30 mouse cellular contexts compared by ENCODE assay signal in genomic region chr11:84647104-84647503, GRCm38 (mm10).
DNase-seq lines count a peak whose midpoint lies in the region; ATAC-seq and TF ChIP-seq lines count a peak whose summit lies in the region.
"Had no signal": no experiment of that assay in that cellular context is flagged by ENCODE, and none has a peak within 500 bp of the region (broad histone marks: within the 10 kb centered on the region; RNA-seq: fewer than 3 reads in every experiment).

No protein-coding gene starts in this region.

- no peak for ATAC-seq in kidney, postnatal 0 days (replicated peaks; ENCODE audit: low FRiP score, low read depth)
- ATAC-seq in kidney, embryonic 15.5 days (replicated peaks; ENCODE audit: low FRiP score) = no peak
- ATAC-seq: forebrain, embryonic 16.5 days; hindbrain, embryonic 16.5 days; intestine, embryonic 16.5 days; liver, embryonic 12.5 days; midbrain, embryonic 16.5 days had no signal

- no peak for TF ChIP-seq RAD21 in CH12.LX (IDR thresholded peaks at IDR 0.05; ENCODE audit: low read depth, low read length)

- peaks cover 11% of the 10 kb centered on the region for H3K27me3 ChIP-seq in kidney, postnatal 0 days (ENCODE audit: insufficient read depth, low read length)
- H3K27me3 ChIP-seq in kidney, embryonic 15.5 days = peaks cover 36% of the 10 kb centered on the region
- peaks cover 84% of the 10 kb centered on the region for H3K27me3 ChIP-seq in CH12.LX (replicated peaks)
- H3K27me3 ChIP-seq in thymus, adult 2 months (ENCODE audit: control insufficient read depth, insufficient read depth, low read length) = no peaks in the 10 kb centered on the region

- no peak overlapping the region for H3K9ac ChIP-seq in kidney, postnatal 0 days (ENCODE audit: low read depth, low read length)
- H3K9ac ChIP-seq in kidney, embryonic 15.5 days = no peak overlapping the region
- no peak overlapping the region for H3K9ac ChIP-seq in CH12.LX (ENCODE audit: insufficient read depth, low read depth)
- H3K9ac ChIP-seq: embryonic facial prominence, embryonic 12.5 days; limb, embryonic 13.5 days; liver, embryonic 12.5 days; neural tube, embryonic 12.5 days had no signal

- H3K4me3 ChIP-seq in kidney, postnatal 0 days (replicated peaks; ENCODE audit: low read depth, low read length) = no peak overlapping the region
- no peak overlapping the region for H3K4me3 ChIP-seq in kidney, embryonic 15.5 days (replicated peaks)
- H3K4me3 ChIP-seq in CH12.LX (replicated peaks in 1 of 3; ENCODE audit: low read depth in 2 of 3, low read length in 2 of 3, poor library complexity in 1 of 3) = no peak overlapping the region
- H3K4me3 ChIP-seq in thymus, adult 2 months (ENCODE audit: control insufficient read depth, insufficient read depth, low read length) = no peak overlapping the region
- H3K4me3 ChIP-seq: embryonic facial prominence, embryonic 12.5 days; gastrocnemius, adult 2 months; limb, embryonic 13.5 days; liver, embryonic 12.5 days; myocyte; neural tube, embryonic 12.5 days had no signal

- TF ChIP-seq EP300 in CH12.LX (IDR thresholded peaks at IDR 0.05; ENCODE audit: low read length) = no peak

- no peak for DNase-seq in kidney, postnatal 0 days (ENCODE audit: low spot score)
- DNase-seq in 3T3-L1 (ENCODE audit: low read depth, low spot score) (peak; percentile 5), CH12.LX (ENCODE audit: extremely low read depth) (peak; percentile 4), ZHBTc4 (ENCODE audit: low read depth, low spot score) (peak; percentile 26)
- DNase-seq in testis, postnatal 10 days (ENCODE audit: low spot score) = no peak
- DNase-seq in thymus, adult 2 months = no peak
- DNase-seq: adrenal gland, postnatal 10 days; cerebellum, adult 9-10 months; cerebellum, postnatal 36 days; gastrocnemius, adult 2 months; heart, postnatal 14 days; kidney, adult 9 months; kidney, postnatal 25 days; lung, adult 18-20 months; lung, postnatal 10 days; right cerebral cortex, adult 18-20 months; right cerebral cortex, postnatal 4 days; thymus, postnatal 4 days had no signal

- no peaks in the 10 kb centered on the region for H3K9me3 ChIP-seq in kidney, postnatal 0 days (replicated peaks; ENCODE audit: low read length)
- H3K9me3 ChIP-seq in kidney, embryonic 15.5 days (replicated peaks) = 0 out of 2 replicates have a peak, but pooled peaks cover 3% of the 10 kb centered on the region
- H3K9me3 ChIP-seq in CH12.LX (replicated peaks; ENCODE audit: low read length) = peaks cover 8% of the 10 kb centered on the region
- H3K9me3 ChIP-seq: liver, embryonic 12.5 days had no signal

- 89% methylated on average over 5 of the region's 5 CpGs for WGBS in kidney, postnatal 0 days
- WGBS in kidney, embryonic 15.5 days = 90% methylated on average over 5 of the region's 5 CpGs
- WGBS in thymus, adult 2 months = 94% methylated on average over 5 of the region's 5 CpGs

- TF ChIP-seq POLR2A in CH12.LX (IDR thresholded peaks at IDR 0.05; ENCODE audit: low read depth, low read length) = no peak
- no peak for TF ChIP-seq POLR2A in thymus, adult 2 months (IDR thresholded peaks at IDR 0.05; ENCODE audit: control insufficient read depth, extremely low read depth, insufficient read depth, low read length, poor library complexity)

- no peak overlapping the region for H3K27ac ChIP-seq in kidney, postnatal 0 days
- H3K27ac ChIP-seq in kidney, embryonic 15.5 days = no peak overlapping the region
- no peak overlapping the region for H3K27ac ChIP-seq in CH12.LX (ENCODE audit: insufficient read depth, low read depth)
- no peak overlapping the region for H3K27ac ChIP-seq in thymus, adult 2 months (ENCODE audit: control insufficient read depth, insufficient read depth, low read length)
- H3K27ac ChIP-seq: embryonic facial prominence, embryonic 12.5 days; gastrocnemius, adult 2 months; limb, embryonic 13.5 days; liver, embryonic 12.5 days; macrophage; neural tube, embryonic 12.5 days; stomach, postnatal 0 days had no signal

- in situ Hi-C loops in CH12.LX (cut with MboI; ENCODE audit: low pct_ligation_motif_present, low pct_unique_long_range_greater_than_20kb, low sequenced_read_pairs) = no loop called here

- no peaks in the 10 kb centered on the region for H3K36me3 ChIP-seq in kidney, postnatal 0 days (ENCODE audit: insufficient read depth, low read length)
- H3K36me3 ChIP-seq in kidney, embryonic 15.5 days = no peaks in the 10 kb centered on the region
- no peaks in the 10 kb centered on the region for H3K36me3 ChIP-seq in CH12.LX (replicated peaks in 1 of 2; ENCODE audit: control insufficient read depth in 1 of 2, insufficient read depth in 1 of 2, low read length in 1 of 2)
- H3K36me3 ChIP-seq in thymus, adult 2 months (ENCODE audit: control insufficient read depth, insufficient read depth, low read length) = no peaks in the 10 kb centered on the region
- H3K36me3 ChIP-seq: embryonic facial prominence, embryonic 12.5 days; limb, embryonic 13.5 days; liver, embryonic 12.5 days; neural tube, embryonic 12.5 days had no signal

- H3K4me2 ChIP-seq in kidney, postnatal 0 days (ENCODE audit: low read length) = no peak overlapping the region
- no peak overlapping the region for H3K4me2 ChIP-seq in kidney, embryonic 15.5 days
- no peak overlapping the region for H3K4me2 ChIP-seq in CH12.LX (ENCODE audit: insufficient read depth, low read depth, poor library complexity, severe bottlenecking)
- H3K4me2 ChIP-seq: embryonic facial prominence, embryonic 12.5 days; limb, embryonic 13.5 days; liver, embryonic 12.5 days; neural tube, embryonic 12.5 days had no signal

- no peaks in the 10 kb centered on the region for H3K79me2 ChIP-seq in CH12.LX (replicated peaks; ENCODE audit: control insufficient read depth, extremely low read depth, insufficient read depth, poor library complexity, severe bottlenecking)

- H3K4me1 ChIP-seq in kidney, postnatal 0 days (replicated peaks; ENCODE audit: insufficient read depth, low read length) = 0 out of 2 replicates have a peak, but pooled peaks cover 3% of the 10 kb centered on the region
- peaks cover 14% of the 10 kb centered on the region for H3K4me1 ChIP-seq in kidney, embryonic 15.5 days
- no peaks in the 10 kb centered on the region for H3K4me1 ChIP-seq in CH12.LX (ENCODE audit: control insufficient read depth in 1 of 2, insufficient read depth in 2 of 2)
- H3K4me1 ChIP-seq in thymus, adult 2 months (replicated peaks; ENCODE audit: control insufficient read depth, insufficient read depth, low read length) = no peaks in the 10 kb centered on the region
- H3K4me1 ChIP-seq: embryonic facial prominence, embryonic 12.5 days; liver, embryonic 12.5 days had no signal

- 0 out of 2 replicates have a peak, but pooled peaks have one; percentile 14 for TF ChIP-seq CTCF in kidney, postnatal 0 days (IDR thresholded peaks at IDR 0.05; ENCODE audit: low read depth)
- TF ChIP-seq CTCF in CH12.LX (conservative IDR thresholded peaks at IDR 0.05 in 1 of 2, IDR thresholded peaks at IDR 0.05 in 1 of 2; ENCODE audit: low read depth in 2 of 2, low read length in 2 of 2) = peak in 1 of 2 experiments; percentile 26; a peak in 1 of 4 replicates
- TF ChIP-seq CTCF in thymus, adult 2 months (IDR thresholded peaks at IDR 0.05; ENCODE audit: borderline replicate concordance, control insufficient read depth, extremely low read depth, insufficient read depth, low read length, poor library complexity) = no peak

- dilution Hi-C loops in CH12.LX (cut with MboI; ENCODE audit: extremely low pct_ligation_motif_present, extremely low pct_unique_long_range_greater_than_20kb, low sequenced_read_pairs) = no loop called here

TF ChIP-seq in CH12.LX, 34 proteins besides CTCF, POLR2A, EP300 and RAD21:
- no peak for TF ChIP-seq MYC (IDR thresholded peaks at IDR 0.05; ENCODE audit: low read depth, low read length)
- no peak for TF ChIP-seq BHLHE40 (IDR thresholded peaks at IDR 0.05; ENCODE audit: low read depth, low read length)
- no peak for TF ChIP-seq IRF4 (IDR thresholded peaks at IDR 0.05; ENCODE audit: low read depth, low read length)
- TF ChIP-seq SIN3A (IDR thresholded peaks at IDR 0.05; ENCODE audit: low read length) = no peak
- no peak for TF ChIP-seq GABPA (IDR thresholded peaks at IDR 0.05; ENCODE audit: insufficient replicate concordance, low read depth, low read length)
- no peak for TF ChIP-seq NRF1 (IDR thresholded peaks at IDR 0.05; ENCODE audit: low read depth, low read length)

Comparison
In these comparisons a context has a peak if more than half of its experiments do, and no peak if none do; other contexts are left out.
1. DNase-seq: peak in 3T3-L1 (single experiment), CH12.LX (single experiment) and ZHBTc4 (single experiment); none in kidney, postnatal 0 days (single experiment), testis, postnatal 10 days (single experiment) and thymus, adult 2 months (single experiment).